Mouse (Mus musculus) CH12.LX (cell line): Measurements from ENCODE around the gene Rnd3.

ENCODE experiments used
- BHLHE40 ChIP-seq: IDR thresholded peaks from 2 replicates; pipeline ENCODE4 v1.6.1; 2011; ENCODE audit warnings: mild to moderate bottlenecking, low read depth, low read length, improper control_type of control experiment
- EP300 ChIP-seq: IDR thresholded peaks from 2 replicates; pipeline ENCODE4 v1.6.1; 2011; ENCODE audit warnings: low read length, improper control_type of control experiment
- POLR2A ChIP-seq: IDR thresholded peaks from 2 replicates; pipeline ENCODE4 v1.6.1; 2011; ENCODE audit warnings: low read depth, mild to moderate bottlenecking, improper control_type of control experiment, low read length

GRCm38 (mm10) chr2:51144380-51145120 lies 4.4 kb downstream of the Rnd3 start:
- TF ChIP-seq EP300 (no peak), BHLHE40 (no peak), POLR2A (no peak)
